Mouse (Mus musculus): ENCODE data around the gene Wnt2b.

- no peak for TF ChIP-seq EP300 (IDR thresholded peaks at IDR 0.05; ENCODE audit: low read depth)
- no peak for TF ChIP-seq CTCF (IDR thresholded peaks at IDR 0.05; ENCODE audit: low read depth)
Measured at GRCm38 (mm10) chr3:104940691-104941090, 21.0 kb downstream of the Wnt2b start.

All from liver, embryonic 14.5 days (tissue).